18 mouse cellular contexts compared by ENCODE assay signal in genomic region chr5:123309816-123310215, GRCm38 (mm10). TPM values are rescaled to one million over a fixed set of nuclear protein-coding genes. Genes with fewer than 3 reads are reported as not detected.
DNase-seq lines count a peak whose midpoint lies in the region; ATAC-seq lines count a peak whose summit lies in the region.
"Had no signal": no experiment of that assay in that cellular context is flagged by ENCODE, and none has a peak within 500 bp of the region (broad histone marks: within the 10 kb centered on the region; RNA-seq: fewer than 3 reads in every experiment).

No protein-coding gene starts in this region.

- H3K36me3 ChIP-seq in kidney, embryonic 16.5 days (ENCODE audit: insufficient read depth, low read length) = no peaks in the 10 kb centered on the region
- no peaks in the 10 kb centered on the region for H3K36me3 ChIP-seq in embryonic facial prominence, embryonic 13.5 days
- H3K36me3 ChIP-seq in forebrain, embryonic 14.5 days (ENCODE audit: control insufficient read depth, insufficient read depth, low read length) = no peaks in the 10 kb centered on the region
- no peaks in the 10 kb centered on the region for H3K36me3 ChIP-seq in limb, embryonic 13.5 days
- H3K36me3 ChIP-seq: G1E; hindbrain, embryonic 12.5 days had no signal

- H3K4me2 ChIP-seq in kidney, embryonic 16.5 days (replicated peaks; ENCODE audit: low read depth, low read length) = no peak overlapping the region
- H3K4me2 ChIP-seq in embryonic facial prominence, embryonic 13.5 days = peak overlapping the region; percentile 7; the same call in 1 of the 2 replicates
- no peak overlapping the region for H3K4me2 ChIP-seq in forebrain, embryonic 14.5 days (ENCODE audit: low read length)
- H3K4me2 ChIP-seq in limb, embryonic 13.5 days (replicated peaks) = 0 out of 2 replicates have a peak overlapping the region, but pooled peaks have one; percentile 4
- H3K4me2 ChIP-seq: hindbrain, embryonic 12.5 days; midbrain, embryonic 11.5 days had no signal

- H3K9me3 ChIP-seq in kidney, embryonic 16.5 days (ENCODE audit: low read length) = no peaks in the 10 kb centered on the region
- no peaks in the 10 kb centered on the region for H3K9me3 ChIP-seq in embryonic facial prominence, embryonic 13.5 days
- H3K9me3 ChIP-seq in forebrain, embryonic 14.5 days (replicated peaks; ENCODE audit: control insufficient read depth, low read length) = no peaks in the 10 kb centered on the region
- peaks cover 4% of the 10 kb centered on the region for H3K9me3 ChIP-seq in limb, embryonic 13.5 days
- H3K9me3 ChIP-seq: G1E; hindbrain, embryonic 12.5 days had no signal

- 0 out of 2 replicates have a peak overlapping the region, but pooled peaks have one; percentile 2 for H3K9ac ChIP-seq in kidney, embryonic 16.5 days (replicated peaks; ENCODE audit: low read length)
- H3K9ac ChIP-seq in embryonic facial prominence, embryonic 13.5 days = peak overlapping the region; percentile 46; the same call in 1 of the 2 replicates
- no peak overlapping the region for H3K9ac ChIP-seq in forebrain, embryonic 14.5 days (ENCODE audit: low read length)
- no peak overlapping the region for H3K9ac ChIP-seq in limb, embryonic 13.5 days
- H3K9ac ChIP-seq: hindbrain, embryonic 12.5 days had no signal

- no peak for DNase-seq in kidney, adult 8-10 months
- no peak for DNase-seq in forebrain, embryonic 14.5 days (ENCODE audit: low spot score)
- DNase-seq in right cerebral cortex, postnatal 14 days = no peak
- DNase-seq: cerebellum, adult 9-11 months; kidney, adult 18-20 months; kidney, postnatal 25 days; lung, adult 18-20 months; lung, postnatal 4 days; spleen, adult 18-20 months; thymus, postnatal 25 days had no signal

- no peak overlapping the region for H3K4me3 ChIP-seq in kidney, embryonic 16.5 days (ENCODE audit: low read length)
- no peak overlapping the region for H3K4me3 ChIP-seq in embryonic facial prominence, embryonic 13.5 days
- no peak overlapping the region for H3K4me3 ChIP-seq in forebrain, embryonic 14.5 days (ENCODE audit: low read depth, low read length)
- no peak overlapping the region for H3K4me3 ChIP-seq in limb, embryonic 13.5 days
- H3K4me3 ChIP-seq: erythroblast, embryonic 14.5 days; hindbrain, embryonic 12.5 days had no signal

- 22% methylated on average over 10 of the region's 10 CpGs for WGBS in kidney, embryonic 16.5 days
- WGBS in embryonic facial prominence, embryonic 13.5 days = 36% methylated on average over 10 of the region's 10 CpGs
- WGBS in forebrain, embryonic 14.5 days = 48% methylated on average over 10 of the region's 10 CpGs
- 35% methylated on average over 10 of the region's 10 CpGs for WGBS in limb, embryonic 13.5 days

- H3K4me1 ChIP-seq in kidney, embryonic 16.5 days (ENCODE audit: insufficient read depth, low read length) = peaks cover 19% of the 10 kb centered on the region
- H3K4me1 ChIP-seq in embryonic facial prominence, embryonic 13.5 days = peaks cover 31% of the 10 kb centered on the region
- H3K4me1 ChIP-seq in forebrain, embryonic 14.5 days (ENCODE audit: control insufficient read depth, insufficient read depth, low read length) = no peaks in the 10 kb centered on the region
- peaks cover 34% of the 10 kb centered on the region for H3K4me1 ChIP-seq in limb, embryonic 13.5 days

- H3K27ac ChIP-seq in kidney, embryonic 16.5 days (ENCODE audit: low read length) = no peak overlapping the region
- peak overlapping the region; percentile 28; the same call in 1 of the 2 replicates for H3K27ac ChIP-seq in embryonic facial prominence, embryonic 13.5 days
- H3K27ac ChIP-seq in forebrain, embryonic 14.5 days (ENCODE audit: low read depth, low read length) = peak overlapping the region; percentile 62; the same call in 1 of the 2 replicates
- H3K27ac ChIP-seq in limb, embryonic 13.5 days = no peak overlapping the region
- H3K27ac ChIP-seq: hindbrain, embryonic 12.5 days had no signal

- no peak for ATAC-seq in kidney, embryonic 16.5 days (ENCODE audit: low FRiP score, low TSS enrichment)
- no peak for ATAC-seq in embryonic facial prominence, embryonic 13.5 days (ENCODE audit: insufficient number of reproducible peaks, insufficient read depth, low FRiP score, low TSS enrichment, low read depth)
- ATAC-seq in forebrain, embryonic 14.5 days = no peak
- ATAC-seq in limb, embryonic 13.5 days (ENCODE audit: low FRiP score, low read depth) = no peak
- ATAC-seq in inflammation-experienced regulatory T-cells, adult 6 months = no peak

- H3K27me3 ChIP-seq in kidney, embryonic 16.5 days (ENCODE audit: insufficient read depth, low read length) = no peaks in the 10 kb centered on the region
- H3K27me3 ChIP-seq in embryonic facial prominence, embryonic 13.5 days = no peaks in the 10 kb centered on the region
- H3K27me3 ChIP-seq in forebrain, embryonic 14.5 days (replicated peaks; ENCODE audit: control insufficient read depth, insufficient read depth, low read length) = no peaks in the 10 kb centered on the region
- no peaks in the 10 kb centered on the region for H3K27me3 ChIP-seq in limb, embryonic 13.5 days

RNA-seq across cellular contexts. Expression of gene Bcl7a, which starts 33.8 kb away (rescaled TPM):
- polyA plus RNA-seq in kidney, embryonic 16.5 days (2015; fragmentation: Nextera tagmentation; extraction: Ambion mirVana) = 40.0 and 47.9 TPM in 2 replicates
- polyA plus RNA-seq in embryonic facial prominence, embryonic 13.5 days (2015; fragmentation: Nextera tagmentation; extraction: Ambion mirVana) = 37.5 and 41.0 TPM in 2 replicates
- polyA plus RNA-seq in forebrain, embryonic 14.5 days (2014; fragmentation: Nextera tagmentation; extraction: Ambion mirVana) = 71.6 and 78.2 TPM in 2 replicates
- 31.2 and 33.1 TPM in 2 replicates for polyA plus RNA-seq in limb, embryonic 13.5 days (2015; fragmentation: Nextera tagmentation; extraction: Ambion mirVana)
- 10 to 100 TPM in 1 of 3 experiments, 1 to 10 TPM in 2; 3.4 to 13.1 (median 6.7) TPM for polyA plus RNA-seq in inflammation-experienced regulatory T-cells, adult 6 months (2017; shearing (Covaris generic))

RNA-seq across cellular contexts. Expression of gene Wdr66, which starts 57.9 kb away (rescaled TPM):
- polyA plus RNA-seq in kidney, embryonic 16.5 days (2015; fragmentation: Nextera tagmentation; extraction: Ambion mirVana) = 1.5 and 1.7 TPM in 2 replicates
- polyA plus RNA-seq in embryonic facial prominence, embryonic 13.5 days (2015; fragmentation: Nextera tagmentation; extraction: Ambion mirVana) = 1.4 and 1.7 TPM in 2 replicates
- 2.3 and 2.4 TPM in 2 replicates for polyA plus RNA-seq in forebrain, embryonic 14.5 days (2014; fragmentation: Nextera tagmentation; extraction: Ambion mirVana)
- 0.61 and 1.1 TPM in 2 replicates for polyA plus RNA-seq in limb, embryonic 13.5 days (2015; fragmentation: Nextera tagmentation; extraction: Ambion mirVana)
- 1 to 10 TPM in 2 of 3 experiments, under 1 TPM in 1; 0.74 to 4.2 (median 2.4) TPM for polyA plus RNA-seq in inflammation-experienced regulatory T-cells, adult 6 months (2017; shearing (Covaris generic))
- polyA plus RNA-seq: G1E had no signal

Comparison
In these comparisons a context has a peak if more than half of its experiments do, and no peak if none do; other contexts are left out.
1. H3K27ac ChIP-seq: peak in embryonic facial prominence, embryonic 13.5 days (single experiment) and forebrain, embryonic 14.5 days (single experiment); none in kidney, embryonic 16.5 days (single experiment) and limb, embryonic 13.5 days (single experiment).
2. H3K4me2 ChIP-seq: peak in embryonic facial prominence, embryonic 13.5 days (single experiment) and limb, embryonic 13.5 days (single experiment); none in kidney, embryonic 16.5 days (single experiment) and forebrain, embryonic 14.5 days (single experiment).
3. H3K9ac ChIP-seq: peak in kidney, embryonic 16.5 days (single experiment) and embryonic facial prominence, embryonic 13.5 days (single experiment); none in forebrain, embryonic 14.5 days (single experiment) and limb, embryonic 13.5 days (single experiment).